Mouse (Mus musculus) layer of hippocampus, adult 2 months (tissue): ENCODE measurements at regions not wholly inside any gene's neighbourhood (a gene's known extent, or its start where the extent isn't known, plus 50 kb on each side); places are given as distances from the start of the nearest gene placed in this dataset.

Experiments used
- DNase-seq, 2 experiments: peaks; one replicate each; pipeline ENCODE4 v3.0.0; 2022; ENCODE audit warnings: low spot score in 2 of 2
- H3K27ac ChIP-seq: fragments of 200-600 bp; 2 replicates; pipeline ENCODE4 v1.8.1; 2022
- H3K4me3 ChIP-seq: fragments of 200-600 bp; 2 replicates; pipeline ENCODE4 v1.8.1; 2022; ENCODE audit warnings: mild to moderate bottlenecking
- CTCF ChIP-seq: fragments of 200-600 bp; conservative IDR thresholded peaks from 2 replicates; pipeline ENCODE4 v1.8.1; 2022; ENCODE audit warnings: antibody characterized with exemption, mild to moderate bottlenecking, moderate library complexity

GRCm38 (mm10) chr7:135923876-135924275 is 207.7 kb upstream of the Mki67 start:
- Histone ChIP-seq H3K4me3 (no peak overlapping the region), H3K27ac (no peak overlapping the region)
- TF ChIP-seq CTCF, result no peak
- DNase-seq, result no peak

- no peak for DNase-seq
- Histone ChIP-seq H3K27ac (no peak overlapping the region), H3K4me3 (no peak overlapping the region)
- TF ChIP-seq CTCF, result no peak
Observed at GRCm38 (mm10) chr7:135924641-135925040, 208.5 kb upstream of the Mki67 start.

GRCm38 (mm10) chr7:135930091-135930490 is 213.9 kb upstream of the Mki67 start:
- H3K4me3 ChIP-seq, result no peak overlapping the region
- TF ChIP-seq CTCF, result no peak
- DNase-seq, result no peak
- H3K27ac ChIP-seq, result no peak overlapping the region

- no peak for TF ChIP-seq CTCF
- no peak for DNase-seq
- H3K4me3 ChIP-seq, result no peak overlapping the region
- no peak overlapping the region for H3K27ac ChIP-seq
Observed at GRCm38 (mm10) chr7:135932595-135933175, 216.5 kb upstream of the Mki67 start.

DNA sequence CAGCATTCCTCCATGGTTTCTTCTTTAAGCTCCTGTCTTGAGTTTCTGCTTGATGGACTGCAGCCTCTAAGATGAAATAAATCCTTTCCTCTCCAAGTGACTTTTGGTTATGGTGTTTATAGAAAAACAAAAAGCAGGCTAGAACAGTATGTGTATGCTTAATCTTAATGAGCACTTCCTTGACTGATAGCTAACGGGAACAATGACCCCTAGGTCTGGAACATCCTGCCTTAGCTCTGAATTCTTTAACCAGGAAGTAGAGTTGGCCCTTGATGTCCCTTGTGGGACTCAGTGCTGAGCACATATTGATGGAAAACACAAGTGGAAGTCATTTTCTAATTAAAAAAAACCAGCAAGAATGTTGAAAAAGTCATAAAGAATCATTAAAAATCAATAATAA is 219.0 kb upstream of the Mki67 start:
- H3K27ac ChIP-seq, result no peak overlapping the region
- H3K4me3 ChIP-seq, result no peak overlapping the region
- no peak for TF ChIP-seq CTCF
- no peak for DNase-seq

DNA sequence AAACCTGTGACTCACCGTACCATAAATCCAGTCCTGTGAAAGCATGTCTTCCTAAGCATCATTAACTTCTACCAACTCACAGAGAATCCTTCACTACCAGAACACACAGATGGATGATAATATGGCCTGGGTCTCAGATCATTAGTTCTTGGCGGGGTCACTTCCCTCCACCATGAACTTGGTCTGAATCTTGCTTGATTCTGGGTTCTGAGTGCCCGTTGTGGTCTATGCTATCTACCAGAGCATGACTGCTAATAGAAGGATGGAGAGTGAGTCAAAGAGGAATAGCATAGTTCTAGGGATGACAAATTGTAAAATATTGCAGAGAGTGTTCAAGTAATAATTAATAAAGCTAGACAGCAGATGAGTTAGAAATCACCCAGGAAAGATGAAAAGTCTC is 221.3 kb upstream of the Mki67 start:
- TF ChIP-seq CTCF, result no peak
- H3K4me3 ChIP-seq, result no peak overlapping the region
- DNase-seq, result no peak
- no peak overlapping the region for H3K27ac ChIP-seq

DNA sequence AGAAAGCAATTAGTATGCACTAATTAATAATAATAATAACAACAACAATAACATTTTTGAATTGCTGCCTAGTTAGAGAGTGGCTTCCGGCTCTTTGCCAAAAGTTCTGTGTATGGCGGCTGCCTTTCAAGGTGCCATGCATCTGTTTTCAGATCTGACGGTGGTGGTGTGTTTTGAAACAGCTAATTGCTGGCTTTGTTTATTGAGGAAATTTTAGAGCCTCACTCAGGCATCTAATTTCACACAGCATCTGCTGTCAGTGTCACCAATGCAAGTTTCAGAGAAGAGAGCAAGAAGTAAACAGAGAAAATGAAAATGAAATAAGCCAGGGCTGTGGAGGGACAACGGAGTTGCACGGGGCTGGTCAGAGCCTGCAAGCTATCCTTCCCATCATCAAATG is 223.2 kb upstream of the Mki67 start:
- Histone ChIP-seq H3K4me3 (no peak overlapping the region; the same call in 1 of the 2 replicates), H3K27ac (no peak overlapping the region)
- DNase-seq, result peak in 1 of 2 experiments; percentile 3
- TF ChIP-seq CTCF, result no peak

DNA sequence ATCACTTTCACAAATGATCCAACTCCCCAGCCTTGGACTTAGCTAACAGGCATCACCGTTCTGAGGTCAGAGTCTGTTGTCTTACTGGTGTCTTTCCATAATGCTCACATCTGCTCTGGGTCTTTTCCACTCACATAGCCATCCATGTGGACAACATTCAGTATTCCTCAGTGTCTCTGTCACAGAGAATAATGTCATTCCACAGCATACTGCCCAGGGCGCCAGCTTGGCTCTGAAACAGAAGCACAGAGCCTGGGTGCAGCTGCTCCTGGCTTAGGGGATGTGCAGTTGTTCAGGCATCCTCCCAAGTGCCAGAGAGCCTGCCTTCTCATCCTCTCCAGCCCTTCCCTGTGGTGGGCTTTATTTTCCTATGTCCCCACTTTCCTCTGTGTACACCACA is 226.7 kb upstream of the Mki67 start:
- H3K27ac ChIP-seq, result no peak overlapping the region
- TF ChIP-seq CTCF, result no peak
- no peak for DNase-seq
- no peak overlapping the region for H3K4me3 ChIP-seq

- peak; percentile 18 to 47 for DNase-seq
- H3K4me3 ChIP-seq, result no peak overlapping the region
- TF ChIP-seq CTCF, result no peak
Observed at GRCm38 (mm10) chr7:135946071-135946646, 230.0 kb upstream of the Mki67 start.

GRCm38 (mm10) chr7:135961026-135961425 is 244.9 kb upstream of the Mki67 start:
- Histone ChIP-seq H3K27ac (0 out of 2 replicates have a peak overlapping the region, but pooled peaks have one; percentile 3), H3K4me3 (no peak overlapping the region)
- TF ChIP-seq CTCF, result no peak
- DNase-seq, result peak in 1 of 2 experiments; percentile 57

More at GRCm38 (mm10) chr7:135946071-135946646, 230.0 kb upstream of the Mki67 start:
- H3K27ac ChIP-seq, result no peak overlapping the region

GRCm38 (mm10) chr7:135965528-135965927 is 249.4 kb upstream of the Mki67 start:
- DNase-seq, result peak; percentile 49 to 63
- no peak for TF ChIP-seq CTCF
- peak overlapping the region; percentile 32 for H3K27ac ChIP-seq
- no peak overlapping the region for H3K4me3 ChIP-seq

GRCm38 (mm10) chr7:135966231-135966630 is 250.1 kb upstream of the Mki67 start:
- Histone ChIP-seq H3K27ac (no peak overlapping the region; the same call in 1 of the 2 replicates), H3K4me3 (no peak overlapping the region)
- TF ChIP-seq CTCF, result no peak
- DNase-seq, result no peak

GRCm38 (mm10) chr7:135968638-135969037 is 252.5 kb upstream of the Mki67 start:
- peak; percentile 50 for TF ChIP-seq CTCF
- no peak overlapping the region for H3K27ac ChIP-seq
- H3K4me3 ChIP-seq, result no peak overlapping the region
- DNase-seq, result no peak

- no peak for TF ChIP-seq CTCF
- H3K4me3 ChIP-seq, result no peak overlapping the region
- no peak for DNase-seq
- H3K27ac ChIP-seq, result no peak overlapping the region
Observed at GRCm38 (mm10) chr7:135986021-135986420, 269.9 kb upstream of the Mki67 start.
